Mouse (Mus musculus): ENCODE results near the gene Sec14l3. TPM values are rescaled to one million over a fixed set of nuclear protein-coding genes. Genes with fewer than 3 reads are reported as not detected.
A peak's percentile ranks its signal among the peaks of the same experiment; 100 is the strongest.
"Not testable (repeated sequence)": the region's sequence is repeated elsewhere in the genome, so short reads cannot be mapped to it uniquely, and the experiment has no call there.

The Sec14l3 gene
- total RNA-seq, 2 experiments from 2014 or later: not detected

DNA sequence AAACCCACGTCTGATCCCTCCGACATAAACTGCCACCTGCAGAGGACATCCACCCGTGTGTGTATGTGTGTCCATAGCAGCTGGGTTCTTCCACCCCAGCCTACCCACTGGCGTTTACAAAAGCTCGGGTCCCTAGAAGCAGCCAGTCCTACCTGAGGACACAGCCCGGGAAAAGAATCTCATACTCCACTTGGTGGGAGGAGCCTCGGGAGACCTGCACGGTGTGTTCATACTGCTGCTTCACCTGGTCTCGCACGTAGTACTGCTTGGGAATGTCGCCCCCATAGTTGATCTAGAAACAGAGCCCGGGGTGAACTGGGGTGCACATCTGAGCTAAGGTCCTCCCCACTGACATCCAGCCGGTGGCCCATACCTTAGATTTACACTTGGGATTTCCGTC lies 38.9 kb downstream of the Sec14l3 start:
- no peak for DNase-seq

DNA sequence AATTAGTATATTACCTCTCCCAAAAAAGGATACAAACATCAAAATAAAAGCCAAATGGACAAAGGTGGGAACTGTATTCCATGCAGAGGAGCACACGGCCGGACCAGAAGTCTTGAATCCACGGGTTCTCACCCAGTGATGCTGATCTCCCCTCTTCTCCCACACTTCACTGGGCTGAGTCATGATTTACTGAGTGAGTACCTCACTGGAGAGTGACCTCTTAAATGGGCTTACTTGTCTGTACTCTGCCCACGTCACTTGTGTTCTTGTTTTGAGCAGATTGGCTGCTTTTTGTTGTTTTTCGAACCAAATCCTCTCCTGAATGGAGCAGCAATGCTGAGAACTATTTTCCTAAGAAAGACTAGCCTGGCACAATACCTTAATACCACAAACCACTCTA lies 40.3 kb downstream of the Sec14l3 start:
- DNase-seq: no peak

GRCm38 (mm10) chr11:4105444-4105843 lies 40.8 kb downstream of the Sec14l3 start:
- no peak for DNase-seq

DNA sequence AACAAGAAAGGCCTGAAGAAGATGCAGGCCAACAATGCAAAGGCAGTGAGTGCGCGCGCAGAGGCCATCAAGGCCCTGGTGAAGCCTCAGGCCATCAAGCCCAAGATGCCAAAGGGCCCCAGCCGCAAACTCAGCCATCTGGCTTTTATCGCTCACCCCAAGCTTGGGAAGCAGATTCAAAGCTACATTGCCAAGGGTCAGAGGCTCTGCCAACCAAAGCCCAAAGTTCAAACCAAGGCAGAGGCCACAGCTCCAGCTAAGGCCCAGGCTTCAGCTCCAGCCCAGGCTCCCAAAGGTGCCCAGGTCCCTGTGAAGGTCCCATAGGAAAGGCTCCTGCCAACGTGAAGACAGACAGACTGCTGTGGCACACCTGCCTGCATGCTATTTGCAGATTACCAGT lies 43.3 kb downstream of the Sec14l3 start:
- not testable (repeated sequence) for DNase-seq

DNA sequence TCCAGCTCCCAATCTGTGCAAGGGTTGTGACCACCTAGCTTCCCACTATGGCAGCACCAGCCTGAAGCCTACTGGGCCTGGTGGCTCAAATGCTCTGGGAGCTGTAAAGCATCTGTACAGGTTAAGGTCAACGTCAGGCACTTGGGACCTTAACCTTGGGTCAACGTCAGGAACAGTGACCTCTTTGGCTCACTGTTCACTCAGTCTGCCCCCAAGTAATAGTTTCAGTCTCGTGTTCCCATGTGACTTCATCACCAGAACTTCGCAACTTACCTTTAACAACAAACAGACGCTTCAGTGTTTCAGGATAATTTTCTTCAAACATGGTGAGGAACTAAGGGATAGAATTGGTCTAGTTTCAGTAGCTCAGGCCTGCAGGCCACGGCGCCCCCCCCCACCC lies 44.0 kb downstream of the Sec14l3 start:
- DNase-seq: no peak

GRCm38 (mm10) chr11:4112033-4112432 lies 47.4 kb downstream of the Sec14l3 start:
- DNase-seq: no peak

- no peak for DNase-seq
These were observed 48.2 kb downstream of the Sec14l3 start for GRCm38 (mm10) chr11:4112861-4113260.

GRCm38 (mm10) chr11:4113496-4113895 lies 48.9 kb downstream of the Sec14l3 start:
- peak in 1 of 2 experiments; percentile 18 for DNase-seq

- no peak for DNase-seq
These were observed 49.3 kb downstream of the Sec14l3 start for GRCm38 (mm10) chr11:4113970-4114369.

DNA sequence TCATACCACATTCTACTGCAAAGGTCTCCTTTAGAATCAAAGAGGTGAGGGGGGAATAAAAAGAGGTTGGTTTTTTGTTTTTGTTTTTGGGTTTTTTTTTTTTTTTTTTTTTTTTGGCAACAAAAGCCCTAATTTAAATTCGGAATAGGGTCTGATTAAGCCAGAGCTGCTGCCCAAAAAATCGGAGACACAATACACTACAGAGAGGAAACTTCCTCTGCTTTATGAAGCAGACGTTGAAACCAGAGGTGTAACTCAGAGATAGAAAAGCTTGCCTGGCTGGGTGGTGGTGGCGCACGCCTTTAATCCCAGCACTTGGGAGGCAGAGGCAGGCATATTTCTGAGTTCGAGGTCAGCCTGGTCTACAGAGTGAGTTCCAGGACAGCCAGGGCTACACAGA lies 49.9 kb downstream of the Sec14l3 start:
- DNase-seq: not testable (repeated sequence)

DNA sequence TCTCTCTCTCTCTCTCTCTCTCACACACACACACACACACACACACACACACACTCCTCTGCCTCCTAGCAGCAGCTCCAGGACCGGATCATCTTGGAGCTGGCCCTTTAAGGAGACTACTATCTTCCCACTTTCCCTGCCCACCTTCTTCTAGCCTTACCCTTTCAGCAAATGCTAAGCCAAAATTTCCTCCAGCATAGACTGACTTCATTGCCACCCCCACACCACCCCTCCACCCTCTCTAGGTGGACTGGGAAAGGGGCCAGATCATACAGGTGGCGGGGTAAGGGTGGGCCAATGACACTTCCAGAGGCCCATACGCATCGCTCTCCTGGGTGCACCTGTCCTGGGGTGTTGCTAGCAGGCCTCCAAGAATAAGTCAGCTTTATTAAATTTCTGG lies 50.8 kb downstream of the Sec14l3 start:
- no peak for DNase-seq

- DNase-seq: no peak
These were observed 52.0 kb downstream of the Sec14l3 start for GRCm38 (mm10) chr11:4116458-4117141.

DNA sequence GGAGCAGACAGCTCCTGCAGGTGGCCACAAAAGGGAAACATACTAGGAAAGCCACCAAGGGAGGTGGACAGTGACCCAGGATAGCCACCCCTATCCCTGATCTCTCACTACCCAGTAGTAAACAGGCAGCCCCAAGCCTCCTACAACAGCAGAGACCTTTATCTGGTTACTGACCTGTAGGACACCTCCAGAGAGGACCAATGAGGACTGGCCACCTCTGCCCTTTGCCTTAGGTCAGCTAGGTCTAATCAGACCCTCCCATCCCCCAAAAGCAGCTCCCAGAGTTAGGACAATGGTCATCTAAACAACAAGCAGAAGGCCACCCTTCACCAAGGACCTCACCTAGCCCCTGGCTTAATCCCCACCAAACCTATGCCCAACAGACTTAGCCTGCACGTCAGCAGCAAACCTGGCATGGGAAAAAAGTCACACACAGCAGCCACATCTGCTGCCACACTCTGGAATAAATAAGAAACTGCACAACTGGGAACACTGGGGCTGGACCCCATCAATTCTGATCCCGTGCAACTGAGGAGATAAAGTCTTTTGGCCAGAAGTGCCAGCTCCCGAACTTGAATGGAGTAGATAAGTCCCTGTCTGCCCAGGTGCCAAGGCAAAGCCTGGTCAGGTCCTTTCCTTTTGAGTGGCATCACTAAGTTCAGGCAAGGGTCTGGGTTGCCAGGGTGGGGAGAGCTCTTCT lies 52.9 kb downstream of the Sec14l3 start:
- no peak for DNase-seq

DNA sequence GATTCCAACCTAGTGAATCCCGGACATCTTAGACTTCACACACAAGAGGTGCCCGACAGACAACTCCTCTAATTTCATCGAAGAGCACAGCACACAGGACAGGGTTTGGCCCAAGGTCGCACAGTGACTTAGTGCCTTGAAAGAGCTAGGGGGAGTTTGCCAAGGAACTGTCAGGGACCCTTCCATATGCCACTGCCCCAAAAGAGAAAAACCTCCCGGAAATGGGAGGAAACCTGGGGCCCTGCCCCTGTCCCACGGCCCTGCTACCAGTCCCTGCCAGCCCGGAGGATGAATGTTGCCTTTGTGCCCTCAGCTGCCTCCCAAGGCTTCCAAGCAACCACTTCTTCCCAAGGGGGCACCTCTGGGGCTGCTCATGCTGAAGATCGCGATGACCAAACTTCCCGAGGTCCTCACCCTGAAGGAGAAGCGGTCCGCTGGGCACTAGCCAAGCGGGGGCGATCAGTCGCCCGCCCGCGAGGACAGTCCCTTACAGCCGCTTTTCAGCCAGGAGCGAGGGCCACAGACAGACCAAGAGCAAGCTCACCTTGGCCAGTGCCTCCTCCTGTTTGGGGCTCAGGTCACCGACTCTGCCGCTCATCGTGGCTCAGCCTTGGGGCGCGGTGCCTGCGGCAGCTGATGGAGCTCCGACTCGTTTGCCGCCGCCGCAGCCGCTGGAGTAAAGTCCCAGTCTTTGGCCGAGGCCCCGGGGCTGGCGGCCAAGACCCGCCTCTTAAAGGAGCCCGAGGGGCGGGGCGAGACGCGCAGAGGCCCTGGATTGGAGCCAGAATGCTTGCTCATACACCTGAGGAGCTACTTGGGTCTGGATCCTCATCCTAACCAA lies 53.7 kb downstream of the Sec14l3 start:
- peak; percentile 61 to 77 for DNase-seq

DNA sequence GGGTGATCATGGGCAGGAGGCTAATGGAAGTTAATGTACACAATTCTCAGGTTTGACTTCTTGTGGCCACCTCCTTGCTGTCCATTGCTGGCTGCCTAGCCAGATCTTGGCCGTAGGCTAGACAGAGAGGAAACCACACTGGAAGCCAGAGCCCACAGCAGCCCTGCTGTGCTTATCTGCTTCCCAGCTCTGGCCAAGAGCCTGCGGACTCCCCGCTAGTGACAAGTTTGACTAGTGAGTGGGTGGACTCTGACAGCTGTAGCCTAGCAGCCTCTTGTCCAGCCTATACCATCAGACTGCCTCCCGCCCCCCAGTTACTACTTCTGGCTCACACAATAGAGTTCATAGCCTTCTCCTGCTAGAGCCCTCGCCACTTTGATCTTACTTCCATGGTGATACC lies 55.0 kb downstream of the Sec14l3 start:
- DNase-seq: no peak

DNA sequence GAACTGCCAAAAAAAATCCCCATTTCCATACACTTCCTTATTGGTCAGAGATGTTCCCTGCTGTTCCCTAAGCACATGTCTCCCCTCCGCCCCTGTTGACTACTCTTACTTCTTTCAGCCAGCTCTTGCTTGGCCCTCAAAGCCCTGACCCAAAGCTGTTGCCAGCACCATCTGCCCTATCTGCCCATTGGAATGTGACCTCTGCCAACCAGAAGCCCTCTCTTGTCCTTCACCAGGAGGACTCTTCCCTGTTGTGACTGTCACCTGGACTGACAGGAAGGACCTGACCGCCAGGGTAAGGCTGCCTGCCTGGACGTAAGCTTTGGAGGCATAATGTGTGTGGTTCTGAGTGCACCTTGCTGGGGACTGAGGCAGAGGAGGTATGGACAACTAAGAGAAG lies 57.0 kb downstream of the Sec14l3 start:
- no peak for DNase-seq

GRCm38 (mm10) chr11:4122226-4122625 lies 57.6 kb downstream of the Sec14l3 start:
- no peak for DNase-seq

- no peak for DNase-seq
These were observed 58.3 kb downstream of the Sec14l3 start, which contains the start of gene Sec14l2 for GRCm38 (mm10) chr11:4122742-4123579. TSS of gene Sec14l2 (minus strand) at chr11:4123415.

DNA sequence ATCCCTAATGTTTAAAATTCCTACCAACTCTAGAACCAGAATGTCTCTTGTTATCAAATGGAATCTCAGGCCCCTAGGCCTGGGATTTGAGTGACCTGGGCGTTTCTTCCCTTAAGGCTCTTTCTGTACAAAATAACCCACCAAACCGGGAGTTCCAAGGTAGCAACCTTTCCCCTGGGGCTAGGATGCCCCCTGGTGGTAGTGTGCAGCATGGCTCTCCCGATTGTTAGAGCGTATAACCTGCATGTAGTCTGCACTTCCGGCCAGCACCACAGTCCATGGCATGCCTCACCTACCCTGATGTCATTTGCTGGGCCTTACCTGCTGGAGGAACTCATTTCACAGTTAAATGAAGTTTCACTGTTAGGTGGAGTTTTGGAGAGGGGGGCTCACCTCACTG lies 59.3 kb downstream of the Sec14l3 start:
- DNase-seq: peak; percentile 45 to 65

GRCm38 (mm10) chr11:4127059-4127458 lies 62.4 kb downstream of the Sec14l3 start:
- DNase-seq: no peak
